Mouse (Mus musculus): ENCODE results near the gene Rab3ip. TPM values are rescaled to one million over a fixed set of nuclear protein-coding genes. Genes with fewer than 3 reads are reported as not detected.

Gene Rab3ip
- polyA plus RNA-seq, 2 experiments, result 6.6 to 7.4 TPM

DNA sequence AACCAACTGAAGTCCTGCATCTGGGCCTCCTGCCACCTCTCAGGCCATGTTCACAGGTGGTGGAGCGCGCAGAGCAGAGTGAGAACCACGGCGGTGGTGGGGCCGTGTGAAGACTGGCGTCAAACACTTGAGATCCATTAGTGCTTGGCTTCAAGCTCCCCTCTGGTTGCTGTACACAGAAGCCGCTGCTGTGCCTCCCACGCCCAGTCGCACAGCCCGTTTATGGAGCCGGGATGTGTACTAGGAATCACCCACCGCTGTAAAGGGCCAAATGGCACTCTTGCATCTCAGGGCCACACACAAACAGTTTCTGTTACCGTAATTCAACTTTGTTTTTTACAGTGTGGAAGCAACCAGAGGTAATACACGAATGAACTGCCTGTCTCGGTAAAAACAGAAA, 28.4 kb downstream of the Rab3ip start:
- no peak overlapping the region for H3K4me2 ChIP-seq (ENCODE audit: low read depth)
- no peaks in the 10 kb centered on the region for H3K9me3 ChIP-seq (ENCODE audit: control insufficient read depth, low read length)
- no peaks in the 10 kb centered on the region for H3K36me3 ChIP-seq (replicated peaks; ENCODE audit: control insufficient read depth, insufficient read depth, low read depth)
- no peak for ATAC-seq (ENCODE audit: insufficient read depth)
- no peak for TF ChIP-seq EP300 (IDR thresholded peaks at IDR 0.05; ENCODE audit: low read depth)
- no peak for TF ChIP-seq CTCF (IDR thresholded peaks at IDR 0.05; ENCODE audit: low read depth)
- 83% methylated on average over 15 of the region's 15 CpGs for WGBS (ENCODE audit: insufficient replicate concordance)
- H3K27ac ChIP-seq, result no peak overlapping the region
- H3K4me1 ChIP-seq (replicated peaks; ENCODE audit: control insufficient read depth in 2 of 2, insufficient read depth in 2 of 2, low read length in 1 of 2), result no peaks in the 10 kb centered on the region
- DNase-seq (ENCODE audit: low read depth in 3 of 3, low spot score in 3 of 3), result no peak
- H3K9ac ChIP-seq (replicated peaks), result no peak overlapping the region
- no peak overlapping the region for H3K4me3 ChIP-seq (ENCODE audit: insufficient read depth in 1 of 2, low read depth in 2 of 2, low read length in 2 of 2)
- H3K27me3 ChIP-seq (ENCODE audit: control insufficient read depth, insufficient read depth, low read length), result no peaks in the 10 kb centered on the region

GRCm38 (mm10) chr10:116921416-116921815, 29.2 kb downstream of the Rab3ip start:
- no peak overlapping the region for H3K4me3 ChIP-seq (ENCODE audit: insufficient read depth in 1 of 2, low read depth in 2 of 2, low read length in 2 of 2)
- H3K4me2 ChIP-seq (ENCODE audit: low read depth), result no peak overlapping the region
- H3K9me3 ChIP-seq (ENCODE audit: control insufficient read depth, low read length), result no peaks in the 10 kb centered on the region
- DNase-seq (ENCODE audit: low read depth in 3 of 3, low spot score in 3 of 3) (no peak), ATAC-seq (ENCODE audit: insufficient read depth) (no peak)
- H3K4me1 ChIP-seq (replicated peaks; ENCODE audit: control insufficient read depth in 2 of 2, insufficient read depth in 2 of 2, low read length in 1 of 2), result no peaks in the 10 kb centered on the region
- no peaks in the 10 kb centered on the region for H3K36me3 ChIP-seq (replicated peaks; ENCODE audit: control insufficient read depth, insufficient read depth, low read depth)
- H3K9ac ChIP-seq (replicated peaks), result no peak overlapping the region
- H3K27me3 ChIP-seq (ENCODE audit: control insufficient read depth, insufficient read depth, low read length), result no peaks in the 10 kb centered on the region
- no peak overlapping the region for H3K27ac ChIP-seq
- TF ChIP-seq EP300 (IDR thresholded peaks at IDR 0.05; ENCODE audit: low read depth) (no peak), CTCF (IDR thresholded peaks at IDR 0.05; ENCODE audit: low read depth) (no peak)
- WGBS (ENCODE audit: insufficient replicate concordance), result 85% methylated on average over 15 of the region's 15 CpGs

GRCm38 (mm10) chr10:116920641-116921040, 29.9 kb downstream of the Rab3ip start:
- DNase-seq (ENCODE audit: low read depth in 3 of 3, low spot score in 3 of 3), result no peak
- Histone ChIP-seq H3K4me3 (ENCODE audit: insufficient read depth in 1 of 2, low read depth in 2 of 2, low read length in 2 of 2) (no peak overlapping the region), H3K9ac (replicated peaks) (no peak overlapping the region), H3K4me2 (ENCODE audit: low read depth) (no peak overlapping the region), H3K9me3 (ENCODE audit: control insufficient read depth, low read length) (no peaks in the 10 kb centered on the region), H3K27ac (no peak overlapping the region), H3K36me3 (replicated peaks; ENCODE audit: control insufficient read depth, insufficient read depth, low read depth) (no peaks in the 10 kb centered on the region), H3K27me3 (ENCODE audit: control insufficient read depth, insufficient read depth, low read length) (no peaks in the 10 kb centered on the region), H3K4me1 (replicated peaks; ENCODE audit: control insufficient read depth in 2 of 2, insufficient read depth in 2 of 2, low read length in 1 of 2) (no peaks in the 10 kb centered on the region)
- TF ChIP-seq EP300 (IDR thresholded peaks at IDR 0.05; ENCODE audit: low read depth), result no peak
- no peak for TF ChIP-seq CTCF (IDR thresholded peaks at IDR 0.05; ENCODE audit: low read depth)
- ATAC-seq (ENCODE audit: insufficient read depth), result no peak
- WGBS (ENCODE audit: insufficient replicate concordance), result 83% methylated on average over 8 of the region's 8 CpGs

GRCm38 (mm10) chr10:116919368-116920317, 30.9 kb downstream of the Rab3ip start:
- Histone ChIP-seq H3K27ac (no peak overlapping the region), H3K36me3 (replicated peaks; ENCODE audit: control insufficient read depth, insufficient read depth, low read depth) (no peaks in the 10 kb centered on the region), H3K9me3 (ENCODE audit: control insufficient read depth, low read length) (no peaks in the 10 kb centered on the region), H3K9ac (replicated peaks) (no peak overlapping the region), H3K27me3 (ENCODE audit: control insufficient read depth, insufficient read depth, low read length) (no peaks in the 10 kb centered on the region), H3K4me1 (replicated peaks; ENCODE audit: control insufficient read depth in 2 of 2, insufficient read depth in 2 of 2, low read length in 1 of 2) (no peaks in the 10 kb centered on the region), H3K4me3 (ENCODE audit: insufficient read depth in 1 of 2, low read depth in 2 of 2, low read length in 2 of 2) (no peak overlapping the region), H3K4me2 (ENCODE audit: low read depth) (no peak overlapping the region)
- TF ChIP-seq EP300 (IDR thresholded peaks at IDR 0.05; ENCODE audit: low read depth), result no peak
- no peak for TF ChIP-seq CTCF (IDR thresholded peaks at IDR 0.05; ENCODE audit: low read depth)
- WGBS (ENCODE audit: insufficient replicate concordance), result 77% methylated on average over 25 of the region's 25 CpGs
- ATAC-seq (ENCODE audit: insufficient read depth), result no peak
- DNase-seq (ENCODE audit: low read depth in 3 of 3, low spot score in 3 of 3), result no peak

GRCm38 (mm10) chr10:116916581-116916980, 34.0 kb downstream of the Rab3ip start:
- no peak overlapping the region for H3K4me3 ChIP-seq (ENCODE audit: insufficient read depth in 1 of 2, low read depth in 2 of 2, low read length in 2 of 2)
- H3K36me3 ChIP-seq (replicated peaks; ENCODE audit: control insufficient read depth, insufficient read depth, low read depth), result no peaks in the 10 kb centered on the region
- no peak for ATAC-seq (ENCODE audit: insufficient read depth)
- H3K9me3 ChIP-seq (ENCODE audit: control insufficient read depth, low read length), result no peaks in the 10 kb centered on the region
- no peak for DNase-seq (ENCODE audit: low read depth in 3 of 3, low spot score in 3 of 3)
- WGBS (ENCODE audit: insufficient replicate concordance), result 60% methylated on average over 8 of the region's 8 CpGs
- H3K27me3 ChIP-seq (ENCODE audit: control insufficient read depth, insufficient read depth, low read length), result no peaks in the 10 kb centered on the region
- H3K27ac ChIP-seq, result no peak overlapping the region
- H3K4me1 ChIP-seq (replicated peaks; ENCODE audit: control insufficient read depth in 2 of 2, insufficient read depth in 2 of 2, low read length in 1 of 2), result no peaks in the 10 kb centered on the region
- TF ChIP-seq EP300 (IDR thresholded peaks at IDR 0.05; ENCODE audit: low read depth), result no peak
- TF ChIP-seq CTCF (IDR thresholded peaks at IDR 0.05; ENCODE audit: low read depth), result no peak
- no peak overlapping the region for H3K4me2 ChIP-seq (ENCODE audit: low read depth)
- H3K9ac ChIP-seq (replicated peaks), result no peak overlapping the region
